Mouse (Mus musculus) liver, adult 2 months (tissue): Measurements from ENCODE around the gene Col6a6.

Experiments
- CTCF ChIP-seq: fragments of 200-500 bp; IDR thresholded peaks from 2 replicates; pipeline ENCODE4 v1.5.1; 2011; ENCODE audit warnings: low read depth, low read length, control low read depth
- POLR2A ChIP-seq: fragments of 200-500 bp; IDR thresholded peaks from 2 replicates; pipeline ENCODE4 v1.6.1; 2011; ENCODE audit warnings: low read length, control low read depth; ENCODE audit not compliant: insufficient read depth; ENCODE audit errors: extremely low read depth

DNA sequence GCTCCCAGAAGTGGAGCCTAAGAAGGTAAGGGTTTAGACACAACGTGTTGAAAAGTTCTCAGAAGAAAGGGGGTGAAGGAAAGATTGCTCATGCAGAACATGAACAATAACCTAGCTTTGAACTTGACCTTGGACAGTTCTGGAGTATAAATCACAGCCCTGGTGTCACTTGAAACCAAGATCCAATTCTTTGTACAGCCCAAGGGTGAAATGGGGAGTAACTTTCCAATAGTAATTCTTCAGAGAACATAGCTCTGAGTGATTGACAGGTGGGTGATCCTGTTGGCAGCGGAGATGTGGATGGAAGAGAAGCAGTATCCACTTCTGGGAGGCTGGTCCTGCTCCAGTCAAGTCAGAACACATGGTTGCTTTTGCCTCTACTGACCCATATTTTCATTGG is 62.1 kb downstream of the Col6a6 start:
- no peak for TF ChIP-seq CTCF
- no peak for TF ChIP-seq POLR2A
